Comparison of ENCODE assay signal across 9 mouse cellular contexts in genomic region chr11:49202071-49202470, GRCm38 (mm10). TPM values are rescaled to one million over a fixed set of nuclear protein-coding genes. Genes with fewer than 3 reads are reported as not detected.
DNase-seq lines count a peak whose midpoint lies in the region; ATAC-seq and TF ChIP-seq lines count a peak whose summit lies in the region.
"Had no signal": no experiment of that assay in that cellular context is flagged by ENCODE, and none has a peak within 500 bp of the region (broad histone marks: within the 10 kb centered on the region; RNA-seq: fewer than 3 reads in every experiment).

No protein-coding gene starts in this region.

- H3K27ac ChIP-seq in kidney, embryonic 15.5 days = peak overlapping the region; percentile 100
- no peak overlapping the region for H3K27ac ChIP-seq in bone marrow, adult 2 months (ENCODE audit: control insufficient read depth, insufficient read depth, low read depth, low read length, poor library complexity)
- no peak overlapping the region; the same call in 1 of the 2 replicates for H3K27ac ChIP-seq in hindbrain, embryonic 12.5 days
- no peak overlapping the region for H3K27ac ChIP-seq in midbrain, embryonic 13.5 days

- no peak for TF ChIP-seq CTCF in bone marrow, adult 2 months (IDR thresholded peaks at IDR 0.05; ENCODE audit: control insufficient read depth, insufficient read depth, low read length)

- peak overlapping the region; percentile 70 for H3K4me2 ChIP-seq in kidney, embryonic 15.5 days
- H3K4me2 ChIP-seq in hindbrain, embryonic 12.5 days (replicated peaks) = peak overlapping the region; percentile 78
- peak overlapping the region; percentile 73 for H3K4me2 ChIP-seq in midbrain, embryonic 13.5 days (replicated peaks)

- intact Hi-C loops in left cerebral cortex, postnatal 25 days (cut with DNase I) = loop anchor here (5.0 kb wide), 2 partner anchors 345 to 385 kb away; partner anchors contain the start of gene Trim41

- peaks cover 16% of the 10 kb centered on the region for H3K4me1 ChIP-seq in kidney, embryonic 15.5 days
- no peaks in the 10 kb centered on the region; the same call in 1 of the 2 replicates for H3K4me1 ChIP-seq in bone marrow, adult 2 months (ENCODE audit: control insufficient read depth, insufficient read depth, low read length)
- H3K4me1 ChIP-seq in hindbrain, embryonic 12.5 days = peaks cover 13% of the 10 kb centered on the region
- peaks cover 26% of the 10 kb centered on the region for H3K4me1 ChIP-seq in midbrain, embryonic 13.5 days (replicated peaks)

- peaks cover 9% of the 10 kb centered on the region for H3K36me3 ChIP-seq in kidney, embryonic 15.5 days
- peaks cover 3% of the 10 kb centered on the region; the same call in 1 of the 2 replicates for H3K36me3 ChIP-seq in hindbrain, embryonic 12.5 days
- H3K36me3 ChIP-seq in midbrain, embryonic 13.5 days = peaks cover 5% of the 10 kb centered on the region

- no peak; the same call in 1 of the 2 replicates for ATAC-seq in kidney, embryonic 15.5 days (replicated peaks; ENCODE audit: low FRiP score)
- ATAC-seq in hindbrain, embryonic 12.5 days (ENCODE audit: low FRiP score) = no peak
- no peak for ATAC-seq in midbrain, embryonic 13.5 days
- ATAC-seq in activated CD4-positive, CD25-positive, alpha-beta regulatory T cell, adult 4 months = no peak

- no peaks in the 10 kb centered on the region for H3K27me3 ChIP-seq in kidney, embryonic 15.5 days
- no peaks in the 10 kb centered on the region for H3K27me3 ChIP-seq in hindbrain, embryonic 12.5 days
- H3K27me3 ChIP-seq in midbrain, embryonic 13.5 days = no peaks in the 10 kb centered on the region

- H3K9ac ChIP-seq in kidney, embryonic 15.5 days = peak overlapping the region; percentile 97
- peak overlapping the region; percentile 98; the same call in 1 of the 2 replicates for H3K9ac ChIP-seq in hindbrain, embryonic 12.5 days
- H3K9ac ChIP-seq in midbrain, embryonic 13.5 days (replicated peaks) = peak overlapping the region; percentile 98

- DNase-seq in kidney, postnatal 4 days = no peak
- DNase-seq in left cerebral cortex, postnatal 25 days (ENCODE audit: low spot score in 2 of 2) = no peak
- DNase-seq in adrenal gland, adult 2 months = no peak

- TF ChIP-seq POLR2A in bone marrow, adult 2 months (IDR thresholded peaks at IDR 0.05; ENCODE audit: borderline replicate concordance, control insufficient read depth, low read depth, low read length) = no peak

- no peaks in the 10 kb centered on the region for H3K9me3 ChIP-seq in kidney, embryonic 15.5 days (replicated peaks)
- no peaks in the 10 kb centered on the region for H3K9me3 ChIP-seq in hindbrain, embryonic 12.5 days (replicated peaks)
- no peaks in the 10 kb centered on the region for H3K9me3 ChIP-seq in midbrain, embryonic 13.5 days

- 53% methylated on average over 2 of the region's 2 CpGs for WGBS in kidney, embryonic 15.5 days
- 32% methylated on average over 2 of the region's 2 CpGs for WGBS in bone marrow, adult 2 months
- WGBS in hindbrain, embryonic 12.5 days = 63% methylated on average over 2 of the region's 2 CpGs
- 72% methylated on average over 2 of the region's 2 CpGs for WGBS in midbrain, embryonic 13.5 days

- H3K4me3 ChIP-seq in kidney, embryonic 15.5 days (replicated peaks) = peak overlapping the region; percentile 88
- peak overlapping the region; percentile 4 for H3K4me3 ChIP-seq in bone marrow, adult 2 months (replicated peaks; ENCODE audit: control insufficient read depth, low read depth, low read length)
- H3K4me3 ChIP-seq in hindbrain, embryonic 12.5 days = peak overlapping the region; percentile 95
- H3K4me3 ChIP-seq in midbrain, embryonic 13.5 days (replicated peaks) = peak overlapping the region; percentile 95

RNA-seq across cellular contexts. Expression of gene Zfp62, which starts 1.0 kb away (rescaled TPM):
- polyA plus RNA-seq in kidney, embryonic 15.5 days (2015; fragmentation: Nextera tagmentation; extraction: Ambion mirVana) = 40.5 and 41.9 TPM in 2 replicates
- polyA plus RNA-seq in bone marrow, adult 2 months (2011; ENCODE audit: insufficient read depth, insufficient read length, low replicate concordance, missing spikeins) = 10.4 and 12.0 TPM in 2 replicates
- 55.3 and 62.5 TPM in 2 replicates for polyA plus RNA-seq in hindbrain, embryonic 12.5 days (2016; fragmentation: Nextera tagmentation; extraction: Ambion mirVana)
- polyA plus RNA-seq in midbrain, embryonic 13.5 days (2015; fragmentation: Nextera tagmentation; extraction: Ambion mirVana) = 56.6 and 58.5 TPM in 2 replicates
- polyA plus RNA-seq in activated CD4-positive, CD25-positive, alpha-beta regulatory T cell, adult 4 months (2017; shearing (Covaris generic)) = 10 to 100 TPM; 47.9 to 54.3 TPM
- total RNA-seq in left cerebral cortex, postnatal 25 days (2021) = 10 to 100 TPM; 51.8 to 58.5 TPM
- 10 to 100 TPM; 25.8 to 40.9 TPM for total RNA-seq in adrenal gland, adult 2 months (2021)
- 2.2 and 2.7 TPM in 2 replicates for polyA plus RNA-seq in adrenal gland, adult 2 months (2012; rRNA removed)

RNA-seq across cellular contexts. Expression of gene Btnl9, which starts 15.1 kb away (rescaled TPM):
- polyA plus RNA-seq in kidney, embryonic 15.5 days (2015; fragmentation: Nextera tagmentation; extraction: Ambion mirVana) = 2.6 and 5.6 TPM in 2 replicates
- polyA plus RNA-seq in bone marrow, adult 2 months (2011; ENCODE audit: insufficient read depth, insufficient read length, low replicate concordance, missing spikeins) = 2.1 and 4.9 TPM in 2 replicates
- 0.16 and 0.22 TPM in 2 replicates for polyA plus RNA-seq in hindbrain, embryonic 12.5 days (2016; fragmentation: Nextera tagmentation; extraction: Ambion mirVana)
- 0.17 TPM in 1 of 2 replicates, not detected in the other for polyA plus RNA-seq in midbrain, embryonic 13.5 days (2015; fragmentation: Nextera tagmentation; extraction: Ambion mirVana)
- not detected for polyA plus RNA-seq in activated CD4-positive, CD25-positive, alpha-beta regulatory T cell, adult 4 months (2017; shearing (Covaris generic))
- under 1 TPM in 1 of 2 experiments, not detected in 1; 0.07 TPM for total RNA-seq in left cerebral cortex, postnatal 25 days (2021)
- total RNA-seq in adrenal gland, adult 2 months (2021) = 10 to 100 TPM; 13.3 to 33.0 TPM
- 90.4 and 126 TPM in 2 replicates for polyA plus RNA-seq in adrenal gland, adult 2 months (2012; rRNA removed)
- total RNA-seq: layer of hippocampus, adult 18-20 months had no signal

RNA-seq across cellular contexts. Expression of gene Mgat1, which starts 41.9 kb away (rescaled TPM):
- polyA plus RNA-seq in kidney, embryonic 15.5 days (2015; fragmentation: Nextera tagmentation; extraction: Ambion mirVana) = 66.7 and 75.0 TPM in 2 replicates
- polyA plus RNA-seq in bone marrow, adult 2 months (2011; ENCODE audit: insufficient read depth, insufficient read length, low replicate concordance, missing spikeins) = 37.4 and 63.1 TPM in 2 replicates
- polyA plus RNA-seq in hindbrain, embryonic 12.5 days (2016; fragmentation: Nextera tagmentation; extraction: Ambion mirVana) = 42.5 and 43.2 TPM in 2 replicates
- polyA plus RNA-seq in midbrain, embryonic 13.5 days (2015; fragmentation: Nextera tagmentation; extraction: Ambion mirVana) = 29.3 and 32.1 TPM in 2 replicates
- polyA plus RNA-seq in activated CD4-positive, CD25-positive, alpha-beta regulatory T cell, adult 4 months (2017; shearing (Covaris generic)) = 10 to 100 TPM; 55.3 to 85.9 TPM
- 10 to 100 TPM; 69.0 to 79.2 TPM for total RNA-seq in left cerebral cortex, postnatal 25 days (2021)
- 100 to 1,000 TPM; 115 to 119 TPM for total RNA-seq in adrenal gland, adult 2 months (2021)
- 173 and 211 TPM in 2 replicates for polyA plus RNA-seq in adrenal gland, adult 2 months (2012; rRNA removed)

RNA-seq across cellular contexts. Expression of gene Olfr1394, which starts 47.9 kb away (rescaled TPM):
- polyA plus RNA-seq in kidney, embryonic 15.5 days (2015; fragmentation: Nextera tagmentation; extraction: Ambion mirVana) = not detected in 2 replicates
- not detected in 2 replicates for polyA plus RNA-seq in bone marrow, adult 2 months (2011; ENCODE audit: insufficient read depth, insufficient read length, low replicate concordance, missing spikeins)
- polyA plus RNA-seq in hindbrain, embryonic 12.5 days (2016; fragmentation: Nextera tagmentation; extraction: Ambion mirVana) = not detected in 2 replicates
- polyA plus RNA-seq in midbrain, embryonic 13.5 days (2015; fragmentation: Nextera tagmentation; extraction: Ambion mirVana) = not detected in 2 replicates
- polyA plus RNA-seq in activated CD4-positive, CD25-positive, alpha-beta regulatory T cell, adult 4 months (2017; shearing (Covaris generic)) = not detected
- total RNA-seq in left cerebral cortex, postnatal 25 days (2021) = not detected
- total RNA-seq in adrenal gland, adult 2 months (2021) = not detected
- not detected in 2 replicates for polyA plus RNA-seq in adrenal gland, adult 2 months (2012; rRNA removed)
- total RNA-seq: layer of hippocampus, adult 18-20 months had no signal

RNA-seq across cellular contexts. Expression of gene Olfr1395, which starts 60.0 kb away (rescaled TPM):
- polyA plus RNA-seq in kidney, embryonic 15.5 days (2015; fragmentation: Nextera tagmentation; extraction: Ambion mirVana) = not detected in 2 replicates
- not detected in 2 replicates for polyA plus RNA-seq in bone marrow, adult 2 months (2011; ENCODE audit: insufficient read depth, insufficient read length, low replicate concordance, missing spikeins)
- polyA plus RNA-seq in hindbrain, embryonic 12.5 days (2016; fragmentation: Nextera tagmentation; extraction: Ambion mirVana) = not detected in 2 replicates
- polyA plus RNA-seq in midbrain, embryonic 13.5 days (2015; fragmentation: Nextera tagmentation; extraction: Ambion mirVana) = not detected in 2 replicates
- under 1 TPM in 1 of 2 experiments, not detected in 1; 0.12 TPM for polyA plus RNA-seq in activated CD4-positive, CD25-positive, alpha-beta regulatory T cell, adult 4 months (2017; shearing (Covaris generic))
- total RNA-seq in left cerebral cortex, postnatal 25 days (2021) = not detected
- not detected for total RNA-seq in adrenal gland, adult 2 months (2021)
- polyA plus RNA-seq in adrenal gland, adult 2 months (2012; rRNA removed) = not detected in 2 replicates
- total RNA-seq: layer of hippocampus, adult 18-20 months had no signal

Comparison
In these comparisons a context has a peak if more than half of its experiments do, and no peak if none do; other contexts are left out.
1. H3K4me3 ChIP-seq: peak in every context shown above with its lines; median percentile 95 in hindbrain, embryonic 12.5 days; 95 in midbrain, embryonic 13.5 days; 88 in kidney, embryonic 15.5 days; 4 in bone marrow, adult 2 months.
2. RNA of gene Btnl9, which starts 15.1 kb away (polyA plus RNA-seq): 90.4 to 126 TPM in adrenal gland, adult 2 months; 2.1 to 4.9 TPM in bone marrow, adult 2 months, 2.6 to 5.6 TPM in kidney, embryonic 15.5 days, not detected in activated CD4-positive, CD25-positive, alpha-beta regulatory T cell, adult 4 months, 0.16 to 0.22 TPM in hindbrain, embryonic 12.5 days and 0.17 TPM in midbrain, embryonic 13.5 days; every median in the first group is over 10 times any median in the second.
3. Peak in every context shown above with its lines, with median percentiles within 50 percentile points of each other: H3K4me2 ChIP-seq and H3K9ac ChIP-seq.